Mouse (Mus musculus) kidney, embryonic 14.5 days (tissue): ENCODE data around the gene Vmn1r38. TPM values are rescaled to one million over a fixed set of nuclear protein-coding genes. Genes with fewer than 3 reads are reported as not detected.
"Not testable (repeated sequence)": the region's sequence is repeated elsewhere in the genome, so short reads cannot be mapped to it uniquely, and the experiment has no call there.

Experiments used
- ATAC-seq: fragments of 200-750 bp; cut with Nextera tagmentation; 2 replicates; pipeline ENCODE4 v1.8.0; 2017; ENCODE audit warnings: moderate number of reproducible peaks, mild to moderate bottlenecking, moderate TSS enrichment, moderate library complexity; ENCODE audit not compliant: low FRiP score, low TSS enrichment
- H3K27ac ChIP-seq: fragments of 300-500 bp; sonication (generic); 2 replicates; pipeline ENCODE4 v1.5.1; 2014; ENCODE audit warnings: low read depth, mild to moderate bottlenecking, low read length, moderate library complexity, mixed read lengths
- H3K27me3 ChIP-seq: fragments of 300-500 bp; sonication (generic); 2 replicates; pipeline ENCODE4 v1.6.1; 2014; ENCODE audit warnings: mild to moderate bottlenecking, low read length; ENCODE audit not compliant: control insufficient read depth, insufficient read depth
- H3K36me3 ChIP-seq: fragments of 300-500 bp; sonication (generic); 2 replicates; pipeline ENCODE4 v1.6.1; 2014; ENCODE audit warnings: low read length, mixed read lengths; ENCODE audit not compliant: control insufficient read depth, insufficient read depth
- H3K4me1 ChIP-seq: fragments of 300-500 bp; sonication (generic); 2 replicates; pipeline ENCODE4 v1.6.1; 2014; ENCODE audit warnings: low read length, mixed read lengths; ENCODE audit not compliant: control insufficient read depth, insufficient read depth
- H3K4me2 ChIP-seq: fragments of 300-500 bp; sonication (generic); replicated peaks from 2 replicates; pipeline ENCODE4 v1.6.1; 2014; ENCODE audit warnings: low read depth, mild to moderate bottlenecking, low read length
- H3K4me3 ChIP-seq: fragments of 300-500 bp; sonication (generic); 2 replicates; pipeline ENCODE4 v1.5.1; 2014; ENCODE audit warnings: mild to moderate bottlenecking, low read length
- H3K9ac ChIP-seq: fragments of 300-500 bp; sonication (generic); 2 replicates; pipeline ENCODE4 v1.6.1; 2014; ENCODE audit warnings: low read depth, mild to moderate bottlenecking, low read length, moderate library complexity
- H3K9me3 ChIP-seq: fragments of 300-500 bp; sonication (generic); 2 replicates; pipeline ENCODE4 v1.6.1; 2016; ENCODE audit warnings: low read length; ENCODE audit not compliant: control insufficient read depth
- WGBS: fragments of 180-500 bp; shearing (Covaris S2); extraction: QIAGEN DNeasy Blood & Tissue Kit; methylation state at CpG from one replicate; pipeline ENCODE4 v1.1.7; 2014; 5-methylcytosine and 5-hydroxymethylcytosine counted together
- polyA plus RNA-seq: library from polyadenylated mRNA; unstranded; fragments of >200 nt; fragmentation: Nextera tagmentation; extraction: Ambion mirVana; gene quantifications from 2 replicates; pipeline ENCODE4 v1.2.1, GENCODE M21; 2014

The Vmn1r38 gene
- not detected in 2 replicates for polyA plus RNA-seq

- H3K4me2 ChIP-seq, H3K27me3 ChIP-seq, H3K4me3 ChIP-seq, H3K4me1 ChIP-seq, H3K27ac ChIP-seq, H3K36me3 ChIP-seq, ATAC-seq, H3K9me3 ChIP-seq, H3K9ac ChIP-seq: not testable (repeated sequence)
Observed at GRCm38 (mm10) chr6:66782527-66782926, at the start of gene Vmn1r38. Gene Vmn1r38 (minus strand): TSS chr6:66782627.

GRCm38 (mm10) chr6:66810509-66810908, 28.1 kb upstream of the Vmn1r38 start, which contains the start of gene Vmn1r39:
Gene Vmn1r39 (minus strand): TSS chr6:66810609.
- H3K4me1 ChIP-seq, result no peaks in the 10 kb centered on the region
- no peak within 1 kb of the TSS for H3K9ac ChIP-seq
- ATAC-seq, result no peak
- no peak within 1 kb of the TSS for H3K27ac ChIP-seq
- H3K4me2 ChIP-seq, result no peak within 1 kb of the TSS
- no peaks in the 10 kb centered on the region for H3K9me3 ChIP-seq
- WGBS, result 88% methylated on average over 2 of the region's 2 CpGs
- no peak within 1 kb of the TSS for H3K4me3 ChIP-seq
- H3K27me3 ChIP-seq, result no peaks in the 10 kb centered on the region
- H3K36me3 ChIP-seq, result no peaks in the 10 kb centered on the region

- H3K27ac ChIP-seq, result no peak overlapping the region
- no peaks in the 10 kb centered on the region for H3K4me1 ChIP-seq
- 33% methylated on average over 1 of the region's 1 CpGs for WGBS
- H3K9ac ChIP-seq, result no peak overlapping the region
- no peaks in the 10 kb centered on the region for H3K36me3 ChIP-seq
- peak; percentile 86; the same call in 1 of the 2 replicates for ATAC-seq
- no peak overlapping the region for H3K4me2 ChIP-seq
- no peaks in the 10 kb centered on the region for H3K9me3 ChIP-seq
- H3K4me3 ChIP-seq, result no peak overlapping the region
- H3K27me3 ChIP-seq, result no peaks in the 10 kb centered on the region
Observed at GRCm38 (mm10) chr6:66806311-66806710, 23.9 kb upstream of the Vmn1r38 start.

- Histone ChIP-seq H3K9ac (no peak overlapping the region), H3K9me3 (no peaks in the 10 kb centered on the region), H3K27me3 (no peaks in the 10 kb centered on the region), H3K4me2 (no peak overlapping the region), H3K27ac (no peak overlapping the region), H3K4me3 (no peak overlapping the region), H3K4me1 (no peaks in the 10 kb centered on the region), H3K36me3 (no peaks in the 10 kb centered on the region)
- WGBS, result 81% methylated on average over 3 of the region's 3 CpGs
- no peak for ATAC-seq
Observed at GRCm38 (mm10) chr6:66805713-66806112, 23.3 kb upstream of the Vmn1r38 start.

GRCm38 (mm10) chr6:66729082-66729481, 53.3 kb downstream of the Vmn1r38 start, which contains the start of gene Vmn1r37:
Gene Vmn1r37 (plus strand): TSS chr6:66729382.
- H3K4me2 ChIP-seq, H3K9me3 ChIP-seq, ATAC-seq, H3K27ac ChIP-seq, H3K4me1 ChIP-seq, H3K36me3 ChIP-seq, H3K9ac ChIP-seq, H3K4me3 ChIP-seq, H3K27me3 ChIP-seq: not testable (repeated sequence)

Other genes with a start within 250 kb of the Vmn1r38 start
- 128 and 138 TPM in 2 replicates for gene Mad2l1, start 247.2 kb downstream of the Vmn1r38 start, polyA plus RNA-seq
- 0.11 and 0.21 TPM in 2 replicates for gene Vmn1r32, start 222.5 kb downstream of the Vmn1r38 start, polyA plus RNA-seq
- gene Vmn1r33, start 164.3 kb downstream of the Vmn1r38 start, polyA plus RNA-seq, result not detected in 2 replicates
- gene Vmn1r34, start 138.7 kb downstream of the Vmn1r38 start, polyA plus RNA-seq, result not detected in 2 replicates
- not detected in 2 replicates for gene Vmn1r35, start 96.7 kb downstream of the Vmn1r38 start, polyA plus RNA-seq
- not detected in 2 replicates for gene Vmn1r36, start 63.5 kb downstream of the Vmn1r38 start, polyA plus RNA-seq
- not detected in 2 replicates for gene Vmn1r37, start 53.2 kb downstream of the Vmn1r38 start, polyA plus RNA-seq
- not detected in 2 replicates for gene Vmn1r39, start 28.0 kb upstream of the Vmn1r38 start, polyA plus RNA-seq
- 76.6 and 108 TPM in 2 replicates for gene Gng12, start 113.8 kb upstream of the Vmn1r38 start, polyA plus RNA-seq